In the genomic region with DNA sequence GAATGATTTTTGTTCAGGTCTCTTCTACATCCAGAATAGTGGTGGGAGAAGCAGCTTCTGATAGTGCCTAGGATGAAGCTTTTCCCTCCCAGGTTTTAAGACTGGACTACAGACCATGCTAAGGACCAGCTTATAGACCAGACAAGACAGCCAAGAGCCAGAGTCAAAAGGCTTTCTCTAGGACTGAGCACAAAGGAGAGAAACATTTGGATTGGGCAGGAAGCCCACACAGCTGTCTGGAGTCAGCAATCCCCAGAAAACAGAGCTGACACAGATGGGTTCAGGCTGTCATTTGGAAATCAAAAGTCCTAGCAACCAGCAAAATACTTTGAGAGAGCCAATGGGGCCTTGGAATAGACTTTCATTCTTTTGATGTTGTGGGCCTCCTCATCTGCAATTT, we compare ENCODE assay signal across 11 mouse cellular contexts.
DNase-seq lines count a peak whose midpoint lies in the region; ATAC-seq lines count a peak whose summit lies in the region.
"Had no signal": no experiment of that assay in that cellular context is flagged by ENCODE, and none has a peak within 500 bp of the region (broad histone marks: within the 10 kb centered on the region; RNA-seq: fewer than 3 reads in every experiment).

No protein-coding gene starts in this region.

- H3K27ac ChIP-seq in heart, embryonic 12.5 days (ENCODE audit: poor library complexity, severe bottlenecking): no peak overlapping the region
- H3K27ac ChIP-seq in lung, embryonic 16.5 days (ENCODE audit: low read length): peak overlapping the region; percentile 79
- H3K27ac ChIP-seq in midbrain, embryonic 13.5 days: no peak overlapping the region
- H3K27ac ChIP-seq: liver, embryonic 15.5 days had no signal

- H3K9ac ChIP-seq in heart, embryonic 12.5 days: no peak overlapping the region
- H3K9ac ChIP-seq in lung, embryonic 16.5 days (ENCODE audit: low read length): no peak overlapping the region
- no peak overlapping the region for H3K9ac ChIP-seq in midbrain, embryonic 13.5 days (replicated peaks)
- H3K9ac ChIP-seq: liver, embryonic 15.5 days had no signal

- peak; percentile 96 for DNase-seq in heart, adult 11 months
- DNase-seq in brain, adult 2 months (ENCODE audit: low read depth, low spot score): peak; percentile 78
- peak; percentile 27 for DNase-seq in heart, postnatal 25 days (ENCODE audit: low spot score)
- DNase-seq in cerebellum, postnatal 4 days (ENCODE audit: low spot score in 2 of 2): no peak
- no peak for DNase-seq in ovary, postnatal 10 days (ENCODE audit: low spot score)
- DNase-seq: cerebellum, postnatal 25 days had no signal

- peaks cover 70% of the 10 kb centered on the region for H3K36me3 ChIP-seq in heart, embryonic 12.5 days
- peaks cover 14% of the 10 kb centered on the region for H3K36me3 ChIP-seq in lung, embryonic 16.5 days (ENCODE audit: control insufficient read depth, insufficient read depth, low read length)
- H3K36me3 ChIP-seq in midbrain, embryonic 13.5 days: peaks cover 83% of the 10 kb centered on the region
- H3K36me3 ChIP-seq: liver, embryonic 15.5 days had no signal

- H3K9me3 ChIP-seq in heart, embryonic 12.5 days (replicated peaks): no peaks in the 10 kb centered on the region
- no peaks in the 10 kb centered on the region for H3K9me3 ChIP-seq in lung, embryonic 16.5 days (ENCODE audit: control insufficient read depth, low read length)
- no peaks in the 10 kb centered on the region for H3K9me3 ChIP-seq in midbrain, embryonic 13.5 days
- H3K9me3 ChIP-seq: liver, embryonic 15.5 days had no signal

- intact Hi-C loops in heart, postnatal 25 days (cut with DNase I): no loop called here

- peaks cover 8% of the 10 kb centered on the region for H3K4me1 ChIP-seq in heart, embryonic 12.5 days (replicated peaks)
- peaks cover 13% of the 10 kb centered on the region; the same call in 1 of the 2 replicates for H3K4me1 ChIP-seq in lung, embryonic 16.5 days (replicated peaks; ENCODE audit: control insufficient read depth, insufficient read depth, low read length)
- H3K4me1 ChIP-seq in midbrain, embryonic 13.5 days (replicated peaks): no peaks in the 10 kb centered on the region

- H3K4me3 ChIP-seq in heart, embryonic 12.5 days: no peak overlapping the region
- no peak overlapping the region for H3K4me3 ChIP-seq in lung, embryonic 16.5 days (ENCODE audit: low read length)
- H3K4me3 ChIP-seq in midbrain, embryonic 13.5 days (replicated peaks): no peak overlapping the region
- H3K4me3 ChIP-seq: liver, embryonic 15.5 days had no signal

- H3K4me2 ChIP-seq in heart, embryonic 12.5 days: no peak overlapping the region
- H3K4me2 ChIP-seq in lung, embryonic 16.5 days (ENCODE audit: low read depth, low read length): no peak overlapping the region
- no peak overlapping the region for H3K4me2 ChIP-seq in midbrain, embryonic 13.5 days (replicated peaks)
- H3K4me2 ChIP-seq: liver, embryonic 15.5 days had no signal

- H3K27me3 ChIP-seq in heart, embryonic 12.5 days (replicated peaks): no peaks in the 10 kb centered on the region
- H3K27me3 ChIP-seq in lung, embryonic 16.5 days (ENCODE audit: control insufficient read depth, insufficient read depth, low read depth, low read length): no peaks in the 10 kb centered on the region
- H3K27me3 ChIP-seq in midbrain, embryonic 13.5 days: no peaks in the 10 kb centered on the region
- H3K27me3 ChIP-seq: liver, embryonic 15.5 days had no signal

- ATAC-seq in heart, embryonic 12.5 days (ENCODE audit: insufficient number of reproducible peaks, low FRiP score): no peak
- peak; percentile 97 for ATAC-seq in lung, embryonic 16.5 days (ENCODE audit: low read depth)
- ATAC-seq in midbrain, embryonic 13.5 days: no peak
- ATAC-seq: activated CD4-positive, CD25-positive, alpha-beta regulatory T cell, adult 4 months had no signal

Comparison
In these comparisons a context has a peak if more than half of its experiments do, and no peak if none do; other contexts are left out.
1. DNase-seq: peak in heart, adult 11 months (single experiment), brain, adult 2 months (single experiment) and heart, postnatal 25 days (single experiment); none in cerebellum, postnatal 4 days (0 of 2) and ovary, postnatal 10 days (single experiment).